Comparison of ENCODE assay signal across 8 mouse cellular contexts in the genomic region with DNA sequence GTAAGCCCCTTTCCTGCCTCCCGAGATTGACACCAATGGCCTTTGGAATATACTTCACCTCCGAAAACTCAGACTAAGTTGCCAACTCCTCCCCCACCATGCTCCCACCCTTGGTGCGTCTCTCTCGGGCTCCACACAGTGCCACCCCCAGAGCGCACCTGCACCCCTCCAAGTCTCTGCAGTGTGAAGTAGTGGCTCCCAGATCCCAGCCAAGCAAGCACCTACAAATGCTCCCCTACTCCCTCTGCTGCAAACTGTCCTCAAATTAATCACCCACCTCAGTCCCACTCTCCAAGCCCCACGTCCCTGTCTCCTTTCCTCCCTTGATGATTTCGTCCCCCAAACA. TPM values are rescaled to one million over a fixed set of nuclear protein-coding genes. Genes with fewer than 3 reads are reported as not detected.
A peak's percentile ranks its signal among the peaks of the same experiment; 100 is the strongest.
DNase-seq lines count a peak whose midpoint lies in the region; ATAC-seq lines count a peak whose summit lies in the region.

No protein-coding gene starts in this region.

- H3K4me2 ChIP-seq in heart, embryonic 16.5 days (ENCODE audit: low read depth, low read length), result peak overlapping the region; percentile 92
- peak overlapping the region; percentile 100 for H3K4me2 ChIP-seq in hindbrain, embryonic 15.5 days

- peak overlapping the region; percentile 63 for H3K4me3 ChIP-seq in heart, embryonic 16.5 days (ENCODE audit: low read length)
- peak overlapping the region; percentile 67 for H3K4me3 ChIP-seq in hindbrain, embryonic 15.5 days
- H3K4me3 ChIP-seq in midbrain, embryonic 10.5 days, result peak overlapping the region; percentile 74

- 0% methylated on average over 7 of the region's 7 CpGs for WGBS in heart, embryonic 16.5 days
- under 1% methylated on average over 7 of the region's 7 CpGs for WGBS in hindbrain, embryonic 15.5 days
- under 1% methylated on average over 7 of the region's 7 CpGs for WGBS in midbrain, embryonic 10.5 days

- H3K9me3 ChIP-seq in heart, embryonic 16.5 days (replicated peaks; ENCODE audit: control insufficient read depth, low read length), result no peaks in the 10 kb centered on the region
- H3K9me3 ChIP-seq in hindbrain, embryonic 15.5 days, result no peaks in the 10 kb centered on the region
- no peaks in the 10 kb centered on the region for H3K9me3 ChIP-seq in midbrain, embryonic 10.5 days (replicated peaks)

- DNase-seq in heart, postnatal 10 days, result no peak
- DNase-seq in R1 (ENCODE audit: low read depth, low spot score), result peak; percentile 5
- peak; percentile 24 for DNase-seq in midbrain, embryonic 10.5 days (ENCODE audit: low spot score)
- DNase-seq in urinary bladder, postnatal 10 days (ENCODE audit: low spot score), result no peak
- no peak for DNase-seq in gastrocnemius, postnatal 25 days

- intact Hi-C loops in heart, postnatal 10 days (cut with DNase I), result loop anchor here (10.0 kb wide), 1 partner anchor 308 kb away; no protein-coding TSS in a partner anchor

- H3K9ac ChIP-seq in heart, embryonic 16.5 days (ENCODE audit: low read length), result peak overlapping the region; percentile 57
- peak overlapping the region; percentile 58; the same call in 1 of the 2 replicates for H3K9ac ChIP-seq in hindbrain, embryonic 15.5 days

- H3K4me1 ChIP-seq in heart, embryonic 16.5 days (ENCODE audit: control insufficient read depth, insufficient read depth, low read length), result peaks cover 8% of the 10 kb centered on the region
- peaks cover 17% of the 10 kb centered on the region for H3K4me1 ChIP-seq in hindbrain, embryonic 15.5 days (replicated peaks)
- H3K4me1 ChIP-seq in midbrain, embryonic 10.5 days, result peaks cover 15% of the 10 kb centered on the region

- H3K27me3 ChIP-seq in heart, embryonic 16.5 days (ENCODE audit: control insufficient read depth, insufficient read depth, low read length), result 0 out of 2 replicates have a peak, but pooled peaks cover 2% of the 10 kb centered on the region
- H3K27me3 ChIP-seq in hindbrain, embryonic 15.5 days, result 0 out of 2 replicates have a peak, but pooled peaks cover 15% of the 10 kb centered on the region
- H3K27me3 ChIP-seq in midbrain, embryonic 10.5 days (ENCODE audit: low read depth, poor library complexity, severe bottlenecking), result peaks cover 53% of the 10 kb centered on the region

- H3K36me3 ChIP-seq in heart, embryonic 16.5 days (ENCODE audit: control insufficient read depth, insufficient read depth), result no peaks in the 10 kb centered on the region
- no peaks in the 10 kb centered on the region for H3K36me3 ChIP-seq in hindbrain, embryonic 15.5 days
- H3K36me3 ChIP-seq in midbrain, embryonic 10.5 days, result no peaks in the 10 kb centered on the region

- no peak overlapping the region for H3K27ac ChIP-seq in heart, embryonic 16.5 days (ENCODE audit: low read length)
- H3K27ac ChIP-seq in hindbrain, embryonic 15.5 days (replicated peaks), result no peak overlapping the region
- no peak overlapping the region; the same call in 1 of the 2 replicates for H3K27ac ChIP-seq in midbrain, embryonic 10.5 days (replicated peaks)

- no peak for ATAC-seq in heart, embryonic 16.5 days (replicated peaks; ENCODE audit: extremely low read depth, insufficient read depth, low FRiP score)
- peak; percentile 37 for ATAC-seq in common myeloid progenitor, adult 5-6 weeks (replicated peaks; ENCODE audit: low read depth, poor library complexity, severe bottlenecking)
- peak; percentile 67 for ATAC-seq in hindbrain, embryonic 15.5 days (ENCODE audit: low FRiP score, low read depth)

RNA-seq across cellular contexts. Expression of gene Acvr1c, which starts 0.7 kb away (rescaled TPM):
- polyA plus RNA-seq in heart, embryonic 16.5 days (2015; fragmentation: Nextera tagmentation; extraction: Ambion mirVana), result 0.87 and 1.3 TPM in 2 replicates
- 1 to 10 TPM; 1.7 to 4.5 TPM for total RNA-seq in heart, postnatal 10 days (2021)
- not detected in 2 replicates for total RNA-seq in common myeloid progenitor, adult 5-6 weeks (2017)
- 0.21 and 0.51 TPM in 2 replicates for polyA plus RNA-seq in hindbrain, embryonic 15.5 days (2015; fragmentation: Nextera tagmentation; extraction: Ambion mirVana)
- 0.09 and 0.15 TPM in 2 replicates for polyA plus RNA-seq in midbrain, embryonic 10.5 days (2016; fragmentation: Nextera tagmentation; extraction: Ambion mirVana)
- 1 to 10 TPM in 1 of 2 experiments, under 1 TPM in 1; 0.08 to 4.2 TPM for total RNA-seq in gastrocnemius, postnatal 25 days (2021)

Comparison
In these comparisons a context has a peak if more than half of its experiments do, and no peak if none do; other contexts are left out.
1. DNase-seq: peak in R1 (single experiment) and midbrain, embryonic 10.5 days (single experiment); none in heart, postnatal 10 days (0 of 2), urinary bladder, postnatal 10 days (single experiment) and gastrocnemius, postnatal 25 days (single experiment).
2. Peak in every context shown above with its lines, with median percentiles within 50 percentile points of each other: H3K4me3 ChIP-seq.